Mouse (Mus musculus) G1E (cell line): Measurements from ENCODE around the gene Adipor2.

Experiments used
- CTCF ChIP-seq: IDR thresholded peaks from 2 replicates; pipeline ENCODE4 v1.5.1; 2012; ENCODE audit warnings: low read depth, low read length, inconsistent platforms, mixed read lengths
- TAL1 ChIP-seq: conservative IDR thresholded peaks from 2 replicates; pipeline ENCODE4 v1.6.1; 2012; ENCODE audit warnings: low read depth, low read length, inconsistent platforms, mixed read lengths

GRCm38 (mm10) chr6:119318732-119319131, 98.8 kb downstream of the Adipor2 start:
- TF ChIP-seq CTCF, result no peak
- no peak for TF ChIP-seq TAL1
